Mouse (Mus musculus) CD4-positive, CD25-positive, alpha-beta regulatory T cell, adult 2 months (primary cell): Measurements from ENCODE around the gene Slfn9.
"Not testable (repeated sequence)": the region's sequence is repeated elsewhere in the genome, so short reads cannot be mapped to it uniquely, and the experiment has no call there.

Experiments
- DNase-seq: peaks from one replicate; pipeline ENCODE4 v3.0.0-alpha.2; 2012; ENCODE audit warnings: low read depth, low spot score

Slfn9 gene

DNA sequence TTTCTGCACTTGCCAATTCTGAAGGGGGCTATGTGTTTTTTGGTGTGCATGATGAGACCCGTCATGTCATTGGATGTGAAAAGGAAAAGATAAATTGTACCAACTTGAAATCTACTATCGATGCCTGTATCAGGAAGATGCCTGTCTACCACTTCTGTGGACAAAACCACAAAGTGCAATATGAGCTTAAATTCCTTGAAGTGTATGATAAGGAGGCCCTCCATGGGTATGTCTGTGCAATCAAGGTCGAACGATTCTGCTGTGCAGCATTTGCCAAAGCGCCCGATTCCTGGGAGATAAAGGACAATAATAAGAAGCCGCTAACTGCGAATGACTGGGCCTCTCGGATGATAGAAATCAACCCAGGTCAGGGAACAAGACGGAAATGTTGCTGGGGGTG, 34.7 kb downstream of the Slfn9 start:
- no peak for DNase-seq

DNA sequence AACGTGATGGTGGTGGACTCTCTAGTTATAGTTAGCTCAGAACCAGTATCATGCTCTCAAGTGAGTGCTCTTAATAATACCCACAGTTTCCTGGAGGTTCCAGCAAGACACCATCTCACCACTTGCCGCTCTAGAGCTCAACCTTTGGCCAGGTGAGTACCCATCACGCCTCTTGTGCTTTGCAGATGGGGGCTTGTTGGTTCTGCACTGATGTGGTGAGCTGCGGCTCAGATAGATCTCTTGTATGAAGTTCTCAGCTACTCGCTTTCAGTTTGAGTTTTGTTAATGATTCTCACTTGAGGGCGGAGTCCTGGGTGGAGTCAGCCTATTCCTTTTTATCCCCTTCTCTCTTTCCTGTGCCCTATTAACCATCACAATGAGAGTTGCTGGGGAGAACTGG, 37.0 kb downstream of the Slfn9 start:
- DNase-seq = peak; percentile 59

GRCm38 (mm10) chr11:82952612-82953542, 38.8 kb downstream of the Slfn9 start:
- DNase-seq = peak; percentile 81

GRCm38 (mm10) chr11:82951865-82952611, 39.6 kb downstream of the Slfn9 start:
- peak; percentile 70 for DNase-seq

DNA sequence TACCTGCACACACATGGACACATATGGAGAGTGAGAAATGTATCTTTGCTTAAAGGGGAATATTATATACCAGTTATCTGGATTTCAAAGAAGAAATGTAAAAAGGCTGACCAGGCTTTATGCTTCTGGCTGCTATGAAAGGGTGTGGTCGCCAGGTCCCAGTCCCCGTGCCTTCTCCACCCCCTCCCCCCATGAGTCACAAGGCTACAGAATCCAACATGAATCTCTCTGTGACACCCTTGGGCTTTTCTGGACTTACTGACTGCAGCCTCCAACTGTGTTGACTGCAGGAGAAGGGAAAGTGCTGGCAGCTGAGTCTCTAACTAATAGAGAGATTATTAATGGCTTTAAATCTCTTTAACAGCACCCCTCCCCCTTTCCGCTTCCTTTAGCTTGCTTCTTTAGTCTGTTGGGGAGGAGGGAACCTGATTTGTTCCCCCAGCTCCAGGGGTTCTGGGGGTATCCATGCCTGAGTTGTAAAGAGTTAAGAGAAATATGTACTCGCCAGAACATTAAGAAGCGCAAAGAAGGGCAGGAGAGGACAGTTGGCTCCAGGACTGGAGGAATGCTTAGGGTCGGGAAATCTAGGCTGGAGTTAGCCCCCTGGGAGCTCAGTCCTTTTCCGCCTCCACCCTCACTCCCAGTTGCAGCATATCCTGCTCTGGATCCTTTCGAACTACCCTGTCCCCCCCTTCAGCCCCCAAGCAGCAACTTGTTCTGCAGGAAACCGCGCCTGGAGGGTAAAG, 40.7 kb downstream of the Slfn9 start, which contains the start of gene Slfn5:
TSS of gene Slfn5 (plus strand) at position 614 of the 746 bp plus-strand sequence.
- DNase-seq = no peak

GRCm38 (mm10) chr11:82949036-82949435, 42.6 kb downstream of the Slfn9 start:
- DNase-seq = no peak

DNA sequence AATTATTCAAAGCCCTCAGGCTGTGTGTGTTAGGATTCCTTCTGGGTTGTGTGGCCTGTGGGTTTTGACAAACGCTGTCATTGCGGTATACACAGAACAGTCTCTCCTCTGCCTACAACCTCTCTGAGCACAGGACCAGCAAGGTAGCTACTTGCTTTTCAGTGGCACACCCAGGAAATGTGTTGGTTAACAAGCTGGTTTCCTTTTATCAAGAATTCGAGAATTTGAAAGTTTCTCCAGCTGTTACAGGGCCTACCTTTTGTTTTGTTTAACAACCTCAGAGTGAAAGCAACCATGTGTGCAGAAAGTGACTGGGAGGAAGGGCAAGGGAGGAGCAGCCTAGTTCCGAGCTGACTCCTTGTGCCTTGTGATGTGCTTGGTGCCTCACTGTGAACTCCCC, 44.2 kb downstream of the Slfn9 start:
- DNase-seq = peak; percentile 71

GRCm38 (mm10) chr11:82945636-82946035, 46.0 kb downstream of the Slfn9 start:
- no peak for DNase-seq

DNA sequence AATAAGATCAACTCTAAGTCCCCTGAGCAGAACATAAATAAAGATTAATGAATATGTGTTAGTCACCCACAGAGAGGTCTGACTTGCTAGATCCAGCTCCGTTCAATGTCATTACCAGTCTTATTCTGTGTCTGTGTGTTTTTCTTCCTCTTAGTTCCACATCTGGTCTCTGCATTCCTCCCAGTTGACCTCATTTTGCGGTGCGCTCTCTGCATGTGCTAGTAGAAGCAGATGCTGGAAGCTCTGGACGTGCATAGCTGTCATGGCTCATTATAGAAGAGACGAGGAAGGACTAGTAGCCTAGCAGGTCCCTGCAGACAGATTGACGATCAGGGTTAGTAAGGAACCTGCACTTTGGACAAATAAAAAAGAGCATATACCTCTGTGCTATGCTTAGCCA, 48.3 kb downstream of the Slfn9 start:
- no peak for DNase-seq

GRCm38 (mm10) chr11:82933186-82933585, 58.4 kb downstream of the Slfn9 start:
- no peak for DNase-seq

- not testable (repeated sequence) for DNase-seq
Observed at GRCm38 (mm10) chr11:82931671-82932450, 59.8 kb downstream of the Slfn9 start.

DNA sequence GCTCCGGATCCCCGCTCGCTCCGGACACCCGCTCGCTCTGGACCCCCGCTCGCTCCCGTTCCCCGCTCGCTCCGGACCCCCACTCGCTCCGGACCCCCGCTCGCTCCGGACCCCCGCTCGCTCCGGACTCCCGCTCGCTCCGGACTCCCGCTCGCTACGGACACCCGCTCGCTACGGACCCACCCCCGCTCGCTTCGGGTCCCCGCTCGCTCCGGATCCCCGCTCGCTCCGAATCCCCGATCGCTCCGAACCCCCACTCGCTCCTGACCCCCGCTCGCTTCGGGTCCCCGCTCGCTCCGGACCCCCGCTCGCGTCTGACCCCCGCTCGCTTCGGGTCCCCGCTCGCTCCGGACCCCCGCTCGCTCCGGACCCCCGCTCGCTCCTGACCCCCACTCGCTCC, 60.5 kb downstream of the Slfn9 start:
- not testable (repeated sequence) for DNase-seq

DNA sequence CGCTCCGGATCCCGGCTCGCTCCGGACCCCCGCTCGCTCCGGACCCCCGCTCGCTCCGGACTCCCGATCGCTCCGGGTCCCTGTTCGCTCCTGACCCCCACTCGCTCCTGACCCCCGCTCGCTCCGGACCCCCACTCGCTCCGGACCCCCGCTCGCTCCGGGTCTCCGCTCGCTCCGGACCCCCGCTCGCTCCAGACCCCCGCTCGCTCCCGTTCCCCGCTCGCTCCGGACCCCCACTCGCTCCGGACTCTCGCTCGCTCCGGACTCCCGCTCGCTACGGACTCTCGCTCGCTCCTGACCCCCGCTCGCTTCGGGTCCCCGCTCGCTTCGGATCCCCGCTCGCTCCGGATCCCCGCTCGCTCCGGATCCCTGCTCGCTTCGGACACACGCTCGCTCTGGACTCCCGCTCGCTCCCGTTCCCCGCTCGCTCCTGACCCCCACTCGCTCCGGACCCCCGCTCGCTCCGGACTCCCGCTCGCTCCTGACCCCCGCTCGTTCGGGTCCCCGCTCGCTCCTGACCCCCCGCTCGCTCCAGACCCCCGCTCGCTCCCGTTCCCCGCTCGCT, 61.2 kb downstream of the Slfn9 start:
- DNase-seq = not testable (repeated sequence)

- DNase-seq = no peak
Observed at GRCm38 (mm10) chr11:82929633-82929950, 62.0 kb downstream of the Slfn9 start.

DNA sequence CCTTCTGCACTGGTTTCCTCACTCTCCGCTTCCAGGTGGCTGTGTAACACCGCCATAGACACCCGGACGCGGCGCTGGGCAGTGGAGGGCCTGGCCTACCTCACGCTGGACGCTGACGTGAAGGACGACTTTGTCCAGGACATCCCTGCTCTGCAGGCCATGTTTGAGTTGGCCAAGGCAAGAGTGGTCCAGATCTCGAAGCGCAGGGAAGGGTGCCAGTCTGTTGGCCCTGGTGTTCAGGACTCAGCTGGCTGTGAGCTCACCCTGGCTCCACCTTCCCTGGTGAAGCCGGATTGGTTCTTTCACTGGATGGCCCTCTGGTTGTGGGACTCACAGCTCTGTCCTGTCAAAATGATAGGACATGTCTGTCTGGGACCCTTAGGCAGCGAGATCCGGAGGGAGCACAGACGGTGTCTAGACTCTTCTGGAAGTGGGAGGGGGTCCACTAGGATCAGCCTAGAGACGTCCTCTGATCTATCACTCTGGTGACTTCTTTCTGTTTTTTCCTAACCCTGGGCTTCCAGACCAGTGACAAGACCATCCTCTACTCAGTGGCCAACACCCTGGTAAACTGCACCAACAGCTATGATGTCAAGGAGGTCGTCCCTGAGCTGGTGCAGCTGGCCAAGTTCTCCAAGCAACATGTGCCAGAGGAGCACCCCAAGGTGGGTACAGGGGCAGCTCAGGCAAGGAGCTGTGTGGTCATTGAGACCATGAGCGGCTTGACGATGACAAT, 62.6 kb downstream of the Slfn9 start:
- no peak for DNase-seq
